Mouse (Mus musculus): ENCODE measurements around the gene Vipas39.
"Not testable (repeated sequence)": the region's sequence is repeated elsewhere in the genome, so short reads cannot be mapped to it uniquely, and the experiment has no call there.

Vipas39 gene

GRCm38 (mm10) chr12:87266108-87266826 lies at the start of gene Vipas39, which contains the start of gene Ahsa1:
Gene Vipas39 (minus strand): TSS chr12:87266256.
Gene Ahsa1 (plus strand): TSS chr12:87266479.
- peak; percentile 99 for DNase-seq

GRCm38 (mm10) chr12:87313098-87313497 lies 47.0 kb upstream of the Vipas39 start:
- DNase-seq: peak; percentile 10

DNA sequence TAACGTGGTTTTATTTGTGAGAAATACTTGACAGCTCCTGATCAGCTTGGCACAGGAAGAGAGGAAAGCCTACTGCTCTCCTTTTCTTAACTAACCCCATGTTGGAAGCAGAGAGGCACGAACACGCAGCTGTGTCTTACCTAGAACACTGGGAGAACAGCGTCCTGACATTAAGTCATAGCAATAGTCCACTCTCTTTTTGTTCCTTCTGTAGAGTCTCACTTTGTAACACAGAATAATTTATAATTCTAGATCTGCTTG lies 40.5 kb upstream of the Vipas39 start:
- not testable (repeated sequence) for DNase-seq

GRCm38 (mm10) chr12:87305767-87306583 lies 39.9 kb upstream of the Vipas39 start:
- no peak for DNase-seq

DNA sequence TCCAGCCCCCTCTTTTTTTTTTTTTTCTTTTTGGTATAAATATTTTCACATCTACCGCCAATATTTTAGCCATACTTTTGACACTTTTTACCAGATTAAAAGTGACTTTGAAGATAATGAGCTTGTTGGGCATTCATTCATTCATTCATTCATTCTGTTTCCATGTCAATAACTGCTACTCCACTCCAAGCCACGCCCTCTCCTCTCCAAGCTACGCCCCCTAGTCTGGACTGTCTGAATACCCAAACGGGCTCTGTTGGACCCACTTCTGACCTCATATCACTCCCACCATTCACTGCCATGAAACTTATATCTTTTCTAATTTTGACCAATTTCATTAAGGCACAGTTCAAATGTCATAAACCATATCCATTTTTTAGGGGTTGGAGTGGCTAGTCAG lies 35.1 kb upstream of the Vipas39 start:
- no peak for DNase-seq

GRCm38 (mm10) chr12:87300441-87300690 lies 34.3 kb upstream of the Vipas39 start:
- peak; percentile 91 for DNase-seq

DNA sequence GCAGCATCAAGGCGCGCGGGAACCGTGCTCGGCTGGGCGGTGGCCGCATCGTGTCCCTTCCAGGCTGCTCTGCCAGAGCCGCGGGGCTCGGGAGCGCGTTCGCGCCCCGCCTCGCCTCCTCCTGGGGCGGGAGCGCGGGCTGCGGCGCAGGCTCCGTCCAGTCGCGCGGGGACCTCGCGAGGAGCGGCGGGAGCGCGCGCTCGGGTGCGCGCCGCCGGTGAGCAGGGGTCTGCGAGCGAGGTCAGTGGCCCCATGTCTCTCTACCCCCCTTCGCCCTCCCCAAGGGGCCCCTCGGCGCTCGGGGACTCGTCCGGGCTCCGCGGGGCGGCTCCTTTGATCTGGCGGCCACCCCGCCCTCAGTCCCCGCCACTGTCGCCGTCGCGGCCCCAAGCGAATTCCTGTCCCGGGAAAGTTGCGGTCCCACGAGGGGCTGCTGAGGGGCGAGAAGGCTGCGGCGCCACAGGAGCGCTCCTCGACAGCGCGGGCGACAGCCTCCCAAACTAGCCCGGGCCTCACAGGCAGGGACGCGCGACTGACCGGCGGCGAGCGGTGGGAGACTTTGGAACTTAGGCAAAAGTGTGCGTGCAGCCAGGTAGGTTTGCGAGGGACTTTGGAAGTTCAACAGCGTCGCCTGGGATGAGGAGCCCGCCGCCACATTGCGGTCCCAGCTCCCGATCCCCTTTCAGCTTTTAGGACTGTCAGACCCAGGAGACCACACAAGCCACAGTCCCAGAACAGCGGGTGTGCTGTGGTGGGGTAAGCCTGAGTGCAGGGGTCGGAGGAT lies 33.8 kb upstream of the Vipas39 start, which contains the start of gene Ism2:
Gene Ism2 (minus strand): TSS at position 49 of the 784 bp plus-strand sequence.
- DNase-seq: peak; percentile 90

DNA sequence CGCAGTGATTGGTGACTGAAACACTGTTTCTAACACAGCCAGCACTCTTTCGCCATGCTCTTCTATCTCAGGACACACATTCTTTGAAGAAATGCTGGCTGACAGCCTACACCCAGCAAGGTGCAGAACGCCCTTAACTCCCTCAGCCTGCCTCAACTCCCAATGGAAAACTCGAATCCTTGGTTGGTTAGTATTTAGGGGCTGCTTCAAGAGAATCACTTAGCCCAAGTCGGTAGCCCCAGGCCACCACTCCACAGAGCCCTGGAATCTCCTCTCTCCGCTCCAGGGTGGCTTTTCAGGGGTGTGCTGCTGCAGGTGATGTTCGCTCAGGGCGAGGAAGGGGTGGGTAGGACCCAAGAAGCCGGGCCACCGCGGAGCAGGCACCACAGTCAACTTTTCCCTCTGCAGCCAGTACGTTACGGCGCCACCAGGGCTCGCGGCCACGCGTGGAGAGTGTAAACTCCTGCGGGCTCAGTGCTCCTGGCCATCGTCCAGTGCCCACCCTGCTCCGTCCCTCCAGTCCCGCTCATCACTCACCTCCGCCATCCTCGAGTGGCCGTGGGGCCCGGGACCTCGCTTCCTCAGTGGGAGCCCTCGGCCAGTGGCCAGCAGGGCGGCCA lies 33.1 kb upstream of the Vipas39 start:
- DNase-seq: peak; percentile 91

- DNase-seq: no peak
These were observed 27.9 kb upstream of the Vipas39 start for GRCm38 (mm10) chr12:87293934-87294333.

GRCm38 (mm10) chr12:87289100-87289499 lies 23.0 kb upstream of the Vipas39 start:
- DNase-seq: no peak

DNA sequence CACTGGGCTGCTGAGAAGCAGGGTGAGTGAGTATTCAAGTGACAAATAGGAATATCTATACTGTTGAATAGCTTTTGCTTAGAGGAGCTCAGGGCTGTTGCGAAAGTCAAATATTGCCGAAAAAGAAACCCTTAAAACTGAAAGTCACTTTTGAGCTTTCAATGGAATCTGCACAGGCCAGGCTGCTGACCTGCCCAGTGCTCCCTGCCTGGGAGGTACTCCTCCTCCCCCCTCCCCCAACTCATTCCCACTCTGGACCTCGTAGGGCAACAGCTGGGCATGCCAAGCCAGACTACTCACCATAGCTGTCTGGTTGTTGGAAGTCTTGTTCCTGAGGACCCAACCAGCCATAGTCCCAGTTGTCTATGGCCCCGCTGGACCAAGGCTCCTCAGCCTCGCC lies 18.7 kb upstream of the Vipas39 start:
- no peak for DNase-seq

GRCm38 (mm10) chr12:87284268-87284667 lies 18.2 kb upstream of the Vipas39 start:
- DNase-seq: no peak

DNA sequence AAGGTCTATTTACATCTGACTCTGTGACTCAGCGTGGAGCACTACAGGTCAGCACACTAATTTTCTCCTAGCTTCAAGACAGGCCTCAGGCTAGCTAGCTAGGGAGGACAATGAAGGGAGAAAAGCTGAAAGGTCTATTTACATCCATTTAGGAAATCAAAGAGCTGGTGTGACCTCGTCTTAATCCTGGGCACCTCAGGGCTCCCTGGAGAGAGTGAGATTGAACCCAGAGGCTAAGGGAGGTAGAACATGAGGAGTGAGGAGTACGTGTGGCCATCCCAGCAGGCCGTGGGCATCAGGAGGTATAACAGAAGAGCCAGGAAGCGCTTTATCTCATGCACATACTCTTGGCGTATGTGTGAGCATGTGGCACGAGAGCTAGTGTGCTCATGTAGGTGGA lies 17.6 kb upstream of the Vipas39 start:
- DNase-seq: no peak

- DNase-seq: no peak
These were observed 16.7 kb upstream of the Vipas39 start for GRCm38 (mm10) chr12:87282743-87283142.

GRCm38 (mm10) chr12:87281766-87282165 lies 15.7 kb upstream of the Vipas39 start:
- DNase-seq: no peak

DNA sequence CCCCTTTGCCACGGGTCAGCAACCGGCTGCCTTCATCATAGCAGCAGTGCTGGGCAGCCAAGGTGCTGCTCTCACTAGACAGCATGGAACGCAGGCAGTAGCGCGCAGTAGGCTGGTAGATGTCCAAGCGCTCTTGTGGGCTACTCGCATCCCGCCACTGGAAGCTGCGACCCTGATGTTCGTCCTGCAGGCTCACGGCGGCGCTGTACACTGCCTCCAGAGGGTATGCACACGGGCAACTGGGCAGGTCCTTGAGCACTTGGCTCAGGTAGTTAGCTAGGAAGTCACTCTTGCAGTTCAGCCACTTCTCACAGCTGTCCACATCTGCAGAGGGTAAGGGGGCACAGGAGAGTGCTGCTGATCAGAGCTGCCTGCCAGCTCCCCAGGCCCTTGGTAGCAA lies 13.8 kb upstream of the Vipas39 start:
- DNase-seq: no peak

DNA sequence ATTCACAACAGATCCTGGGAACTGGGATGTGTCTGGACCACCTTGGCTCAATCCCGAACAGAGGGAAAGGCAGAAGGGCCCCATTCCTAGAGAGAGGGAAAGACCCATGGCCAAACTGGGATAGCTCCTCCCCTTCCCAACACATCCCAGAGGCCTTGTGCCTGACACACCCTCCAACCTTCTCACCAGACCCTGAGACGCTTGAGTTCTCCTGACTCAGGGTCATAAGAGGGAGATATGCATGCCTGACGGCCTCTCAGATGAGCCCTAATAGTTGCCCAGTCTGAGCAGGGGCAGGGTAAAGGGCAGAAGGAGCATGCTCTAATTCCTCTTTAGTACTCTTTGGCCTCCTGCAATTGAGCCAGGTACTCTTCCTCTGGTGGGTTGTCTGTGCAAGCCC lies 13.3 kb upstream of the Vipas39 start:
- no peak for DNase-seq

GRCm38 (mm10) chr12:87278118-87278730 lies 12.2 kb upstream of the Vipas39 start:
- peak; percentile 93 for DNase-seq

GRCm38 (mm10) chr12:87277251-87277650 lies 11.2 kb upstream of the Vipas39 start:
- DNase-seq: not testable (repeated sequence)

DNA sequence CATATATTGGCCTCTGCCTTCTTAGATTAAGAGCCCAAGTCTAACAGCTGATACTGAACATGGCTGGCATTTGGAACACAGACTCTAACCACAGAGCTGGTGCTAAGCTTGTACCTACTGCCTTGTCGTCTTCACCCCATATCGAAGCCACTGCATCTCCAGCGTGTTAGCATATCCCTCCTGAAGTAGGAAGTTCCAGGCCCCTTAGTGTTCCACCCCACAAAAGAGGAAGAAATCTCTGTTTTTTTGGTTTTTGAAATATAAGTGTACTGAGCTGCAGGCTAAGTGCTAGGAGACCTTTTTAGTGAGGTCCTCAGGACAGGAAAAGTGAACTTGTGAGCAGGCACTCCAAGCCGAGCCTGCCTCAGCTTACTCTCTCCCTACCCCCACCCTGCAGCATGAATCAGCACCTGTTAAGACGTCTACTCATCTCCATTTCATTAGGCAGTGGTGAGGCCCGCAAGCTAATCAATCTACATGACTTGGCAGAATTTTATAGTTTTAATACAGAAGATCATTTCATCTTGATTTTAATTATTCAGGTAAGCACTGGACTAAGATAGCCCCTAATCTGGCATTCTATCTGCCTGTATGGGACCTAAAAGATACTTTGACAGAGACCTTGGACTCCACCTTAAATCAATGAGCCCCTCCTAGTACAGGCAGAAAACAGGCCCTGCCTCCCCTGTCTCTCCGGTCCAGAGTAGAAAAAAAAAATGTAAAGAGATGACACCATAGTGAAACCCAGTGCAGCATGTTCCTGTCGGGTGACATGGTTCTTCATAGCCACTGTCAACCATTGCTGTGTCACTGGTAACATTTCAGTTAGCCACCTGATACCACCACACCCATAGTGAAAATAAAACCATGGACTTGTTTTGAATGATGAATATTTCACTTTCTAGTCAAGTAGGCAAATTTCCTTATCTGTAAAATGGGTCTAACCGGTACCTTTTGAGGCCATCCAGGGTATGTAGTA lies 9.1 kb upstream of the Vipas39 start:
- no peak for DNase-seq

DNA sequence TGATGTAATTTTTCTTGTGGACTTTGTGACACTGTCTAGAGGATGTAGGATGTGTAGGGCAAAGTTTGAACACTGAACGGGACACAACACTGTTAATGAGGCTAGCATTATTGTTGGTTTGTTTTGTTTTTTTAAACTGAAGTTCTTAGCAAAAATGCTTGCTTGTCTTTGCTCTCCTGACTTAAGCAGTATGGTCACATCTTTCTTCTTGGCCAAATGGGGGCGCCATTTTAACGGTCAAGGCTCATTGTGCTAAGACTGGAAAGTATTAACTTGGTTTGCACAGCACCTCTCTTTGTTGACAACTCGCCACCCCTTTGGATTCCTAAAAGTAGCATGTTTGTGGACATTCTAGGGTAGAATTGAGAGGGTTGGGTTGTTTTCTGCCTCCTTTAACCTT lies 1.6 kb upstream of the Vipas39 start:
- DNase-seq: peak; percentile 73

Data from heart, adult 11 months (tissue).